Mouse (Mus musculus): Measurements from ENCODE around the gene 6430548M08Rik.
A peak's percentile ranks its signal among the peaks of the same experiment; 100 is the strongest.

6430548M08Rik gene

DNA sequence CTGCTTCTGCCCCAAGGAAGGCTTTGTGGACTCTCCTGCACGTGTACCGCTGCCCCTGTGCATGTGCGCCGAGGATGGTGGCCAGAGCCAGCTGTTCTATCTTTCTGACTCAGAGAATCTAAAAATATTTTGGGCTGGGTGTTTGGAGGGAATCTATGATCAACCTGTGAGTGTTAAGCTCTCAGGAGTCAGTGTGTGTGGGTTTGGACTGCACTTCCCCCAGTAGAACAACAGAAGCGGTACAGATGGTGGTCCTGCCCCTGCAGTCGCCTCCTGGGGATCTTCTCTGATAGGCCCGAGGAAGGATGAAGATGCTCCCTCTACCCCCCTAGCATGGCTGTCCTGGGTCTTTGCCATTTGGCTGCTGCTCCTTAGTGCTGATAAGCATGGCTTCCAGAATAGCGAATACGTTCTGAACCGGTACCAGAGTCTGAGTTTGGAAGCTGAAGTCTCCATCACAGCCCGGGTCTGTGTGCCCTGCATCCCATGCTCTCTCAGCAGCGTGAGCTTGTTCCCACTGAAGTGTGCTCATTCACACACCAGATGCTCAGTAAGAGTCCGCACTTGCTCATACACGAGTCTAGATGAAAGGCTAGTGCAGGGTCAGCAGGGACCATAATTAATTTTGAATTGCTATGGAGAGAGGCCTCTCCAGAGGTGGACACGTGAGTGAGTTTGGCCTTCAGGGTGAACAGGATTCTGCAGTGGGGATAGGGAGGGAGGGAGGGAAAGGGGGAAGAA lies 30.1 kb downstream of the 6430548M08Rik start:
- peak in 1 of 2 experiments; percentile 32 for DNase-seq (ENCODE audit: low spot score in 2 of 2)

DNA sequence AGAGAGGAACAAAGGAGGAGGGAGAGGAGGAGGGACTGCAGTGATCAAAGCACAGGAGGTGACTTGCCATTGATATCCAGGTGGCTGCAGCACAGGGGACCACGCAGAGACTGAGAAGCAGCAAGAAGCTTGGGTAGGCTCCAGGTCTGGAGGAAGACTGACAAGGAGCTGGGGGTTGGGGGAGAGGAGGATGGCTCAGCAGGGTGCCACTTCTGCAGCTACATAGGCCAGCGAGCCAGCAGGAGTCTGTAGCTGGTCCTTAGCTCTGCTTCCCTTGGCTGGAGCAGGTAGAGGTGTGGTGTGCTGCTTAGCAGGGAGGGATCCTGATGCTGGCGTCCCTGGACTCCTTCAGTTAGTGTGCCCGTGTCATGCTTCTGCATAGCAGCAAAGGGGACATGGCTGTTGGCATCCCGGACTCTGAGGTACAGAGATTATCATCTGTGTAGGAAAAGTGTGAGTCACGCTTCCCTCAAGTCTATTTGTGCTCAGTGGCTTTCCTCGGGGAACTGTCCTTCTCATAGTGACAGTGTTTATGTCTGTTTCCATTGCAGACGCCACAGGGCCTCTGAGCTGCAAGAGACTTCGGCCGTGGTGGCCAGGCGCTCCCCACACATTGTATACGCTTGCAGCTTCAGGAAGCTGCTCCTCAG lies 30.8 kb downstream of the 6430548M08Rik start:
- DNase-seq (ENCODE audit: low spot score in 2 of 2), result no peak

DNA sequence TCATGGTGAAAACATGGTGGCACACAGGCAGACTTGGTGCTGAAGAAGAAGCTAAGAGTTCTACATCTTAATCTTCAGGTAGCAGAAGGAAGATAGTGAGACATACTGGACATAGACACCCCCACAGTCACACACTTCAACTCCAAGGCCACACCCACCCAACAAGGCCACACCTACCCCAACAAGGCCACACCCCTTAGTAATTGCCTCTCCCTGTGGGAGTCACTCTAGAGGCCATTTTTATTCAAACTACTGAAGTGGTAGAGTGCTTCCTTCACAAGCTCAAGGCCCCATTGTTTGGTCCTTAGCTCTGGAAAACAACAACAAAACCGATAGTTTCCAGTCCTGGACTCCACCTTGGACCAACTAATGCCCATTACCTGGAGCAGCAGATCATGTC lies 32.1 kb downstream of the 6430548M08Rik start:
- no peak for DNase-seq (ENCODE audit: low spot score in 2 of 2)

DNA sequence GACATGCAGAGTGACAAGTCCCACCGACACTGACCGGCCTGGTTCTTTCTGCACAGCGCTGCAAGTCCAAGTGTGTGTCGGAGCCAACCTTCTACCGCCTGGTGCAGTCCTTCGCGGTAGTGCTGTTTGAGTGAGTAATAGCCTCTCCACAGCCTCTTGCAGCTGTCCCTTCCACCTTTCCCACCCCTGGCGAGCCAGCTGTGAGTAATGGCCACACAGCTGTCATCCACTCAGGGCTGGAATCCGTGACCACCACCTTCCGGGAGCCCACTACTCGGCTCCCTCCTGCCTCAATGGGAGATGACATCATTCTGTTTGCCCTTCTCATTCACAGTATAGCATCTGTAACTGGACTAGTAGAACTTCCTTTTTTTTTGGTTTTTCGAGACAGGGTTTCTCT lies 36.1 kb downstream of the 6430548M08Rik start:
- DNase-seq (ENCODE audit: low spot score in 2 of 2), result no peak

DNA sequence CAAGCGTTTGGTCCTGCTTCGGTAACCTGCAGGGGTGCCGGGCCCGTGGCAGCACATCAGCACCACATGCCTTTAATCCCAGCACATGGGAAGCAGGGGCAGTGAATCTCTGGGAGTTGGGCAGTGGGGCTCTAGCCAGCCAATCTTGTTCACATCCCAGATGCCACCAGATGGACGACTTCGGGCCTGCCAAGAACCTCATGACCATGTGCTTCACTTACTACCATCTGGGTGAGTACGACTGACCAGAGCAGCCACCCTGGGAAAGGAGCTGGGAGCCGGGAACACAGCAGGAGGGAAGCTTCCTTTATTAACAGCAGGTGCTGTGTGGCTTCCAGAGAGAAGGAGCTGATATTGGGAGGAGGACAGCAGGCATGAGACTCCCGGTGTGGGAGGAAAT lies 37.2 kb downstream of the 6430548M08Rik start:
- DNase-seq (ENCODE audit: low spot score in 2 of 2), result no peak

DNA sequence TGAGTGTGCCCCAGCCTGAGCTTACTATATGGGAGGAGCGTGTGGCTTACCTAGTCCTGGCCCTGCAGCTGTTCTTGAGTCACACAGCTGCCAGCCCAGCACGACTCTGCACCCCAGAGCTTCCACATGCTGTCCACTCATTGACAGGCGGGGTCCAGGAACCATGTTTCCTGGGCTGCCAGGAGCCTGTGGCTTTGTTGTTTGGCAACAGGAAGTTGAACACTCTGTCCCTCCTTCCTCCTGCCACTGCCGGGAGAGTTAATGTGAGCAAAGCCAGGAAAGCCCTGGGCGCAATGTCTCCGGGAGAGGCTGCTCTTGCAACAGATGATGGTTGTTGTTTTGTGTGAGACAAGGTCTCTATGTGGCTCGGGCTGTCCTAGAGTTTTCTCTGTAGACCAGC lies 38.7 kb downstream of the 6430548M08Rik start:
- DNase-seq (ENCODE audit: low spot score in 2 of 2), result no peak

DNA sequence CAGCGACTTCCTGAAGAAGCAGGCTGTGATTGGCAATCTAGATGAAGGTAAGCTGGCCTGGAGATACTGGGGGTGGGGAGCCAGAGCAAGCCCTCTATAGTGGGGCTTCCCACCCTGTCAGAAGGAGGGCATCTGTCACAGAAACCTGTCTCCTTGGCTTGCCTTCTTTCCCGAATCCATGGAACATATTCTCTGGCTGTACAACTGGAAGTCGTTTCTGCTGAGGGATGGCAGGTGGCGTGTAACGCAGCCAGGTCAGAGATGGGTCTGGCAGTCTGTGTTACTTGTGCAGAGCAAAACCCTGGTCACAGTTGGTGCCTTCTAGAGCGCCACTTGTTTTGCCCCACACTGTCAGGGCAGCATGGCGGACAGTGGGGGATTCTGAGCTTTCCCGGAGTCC lies 46.4 kb downstream of the 6430548M08Rik start:
- DNase-seq (ENCODE audit: low spot score in 2 of 2), result no peak

DNA sequence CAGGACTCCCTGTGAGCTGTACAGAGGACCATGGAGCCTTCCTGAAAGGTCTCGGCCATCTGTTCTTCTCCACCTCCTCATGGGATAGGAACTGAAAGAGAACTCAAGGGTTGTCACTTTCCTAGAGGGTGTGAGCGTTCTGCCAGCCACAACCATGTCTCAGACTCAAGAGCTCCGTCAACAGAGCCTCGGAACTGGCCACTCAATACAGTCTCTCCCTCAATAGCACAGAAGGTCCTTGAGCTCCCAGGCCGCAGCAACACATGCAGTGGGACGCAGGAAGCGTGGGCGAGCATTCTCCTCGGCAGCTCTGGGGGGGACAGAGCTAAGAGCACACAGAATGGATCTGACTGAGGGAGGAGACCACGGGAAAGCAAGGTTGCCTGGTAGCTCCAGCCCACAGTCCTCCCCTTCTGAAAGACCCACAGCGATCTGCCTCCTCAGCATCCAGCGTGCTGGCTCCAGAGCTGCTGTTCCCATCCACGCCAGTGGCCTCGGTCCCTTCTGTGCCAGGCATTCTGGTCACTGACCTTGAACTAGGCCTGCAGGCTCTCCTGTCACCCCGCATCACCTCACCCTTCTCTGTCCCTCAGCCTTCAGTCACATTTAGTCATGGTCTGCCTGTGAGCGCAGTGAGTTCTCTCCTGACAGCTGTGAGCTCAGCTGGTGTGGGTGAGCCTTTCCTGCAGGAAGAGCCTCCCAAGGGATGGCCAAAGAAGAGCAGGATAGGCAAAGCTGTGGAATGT lies 47.9 kb downstream of the 6430548M08Rik start:
- no peak for DNase-seq (ENCODE audit: low spot score in 2 of 2)

DNA sequence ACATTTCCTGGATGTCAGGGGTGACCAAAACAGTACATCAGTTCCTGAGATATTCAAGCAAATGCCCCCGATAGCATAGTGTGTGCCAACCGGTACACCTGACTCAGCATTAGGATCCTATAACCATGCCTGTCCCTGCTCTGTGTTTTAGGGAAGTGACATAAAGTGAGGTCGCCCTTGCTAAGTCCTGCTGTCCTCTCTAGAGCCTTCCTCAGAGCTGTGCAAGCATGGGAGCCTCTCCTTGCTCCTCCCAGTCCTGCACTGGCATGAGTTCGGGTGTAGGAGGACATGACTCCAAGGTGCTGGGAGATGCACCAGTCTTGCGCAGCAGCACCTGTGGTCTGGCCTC lies 48.4 kb downstream of the 6430548M08Rik start:
- no peak for DNase-seq (ENCODE audit: low spot score in 2 of 2)

DNA sequence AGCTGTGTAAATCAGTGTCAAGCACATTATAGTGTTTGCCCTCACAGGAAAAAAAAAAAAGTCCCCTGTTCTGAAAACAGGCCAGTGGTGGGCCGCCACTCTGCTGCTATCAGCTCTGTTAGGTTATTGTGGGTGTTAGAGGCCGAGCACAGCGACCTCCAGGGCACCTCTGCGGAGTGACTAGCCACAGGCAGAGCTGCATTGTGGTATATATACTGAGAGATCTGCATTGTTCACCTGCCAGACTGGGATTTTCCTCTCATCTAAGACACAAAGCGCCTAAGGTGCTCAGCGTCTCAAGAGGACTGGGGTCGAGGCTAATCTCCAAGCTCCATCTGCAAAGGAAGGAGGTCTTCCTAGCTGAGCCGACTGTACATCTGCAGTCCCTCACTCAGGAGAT lies 49.4 kb downstream of the 6430548M08Rik start:
- no peak for DNase-seq (ENCODE audit: low spot score in 2 of 2)

DNA sequence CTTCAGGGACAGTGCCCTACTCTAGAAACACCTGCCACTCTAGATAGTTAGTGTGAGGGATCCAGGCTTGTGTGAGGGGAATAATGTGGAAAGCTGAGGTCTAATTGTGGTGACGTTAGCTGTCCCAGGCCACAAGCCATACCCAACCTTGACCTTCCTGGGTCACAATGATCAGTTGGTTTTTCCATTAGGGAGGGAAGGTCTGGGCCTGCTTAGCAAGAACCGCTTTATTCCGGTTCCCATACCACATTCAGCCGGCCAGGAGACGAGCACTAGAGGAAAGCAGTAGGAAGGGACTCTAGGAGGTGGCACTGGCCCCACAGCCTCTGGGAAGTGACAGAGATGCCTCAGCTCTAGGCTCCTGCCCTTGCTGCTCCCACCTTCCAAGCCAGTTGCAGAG lies 50.1 kb downstream of the 6430548M08Rik start:
- DNase-seq (ENCODE audit: low spot score in 2 of 2), result no peak

DNA sequence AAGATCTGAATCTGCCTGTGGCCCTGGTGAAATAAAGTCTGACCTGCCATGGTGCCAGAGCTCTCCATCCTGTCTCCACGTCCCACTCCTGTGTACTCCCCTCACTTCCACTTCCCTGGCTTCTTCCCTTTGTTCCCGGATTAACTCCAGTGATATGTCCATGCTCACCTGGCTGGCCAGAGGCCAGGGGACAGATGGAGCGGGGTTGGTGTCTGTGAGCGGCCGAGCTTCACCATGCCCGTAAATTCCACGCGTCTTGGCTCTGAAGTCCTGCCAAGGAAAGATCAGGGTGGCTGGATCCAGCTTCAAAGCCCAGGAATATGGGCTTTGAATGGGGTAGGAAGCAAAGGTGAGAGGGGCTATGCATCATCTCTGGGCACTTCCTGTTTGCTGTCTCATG lies 53.2 kb downstream of the 6430548M08Rik start:
- DNase-seq (ENCODE audit: low spot score in 2 of 2), result no peak

DNA sequence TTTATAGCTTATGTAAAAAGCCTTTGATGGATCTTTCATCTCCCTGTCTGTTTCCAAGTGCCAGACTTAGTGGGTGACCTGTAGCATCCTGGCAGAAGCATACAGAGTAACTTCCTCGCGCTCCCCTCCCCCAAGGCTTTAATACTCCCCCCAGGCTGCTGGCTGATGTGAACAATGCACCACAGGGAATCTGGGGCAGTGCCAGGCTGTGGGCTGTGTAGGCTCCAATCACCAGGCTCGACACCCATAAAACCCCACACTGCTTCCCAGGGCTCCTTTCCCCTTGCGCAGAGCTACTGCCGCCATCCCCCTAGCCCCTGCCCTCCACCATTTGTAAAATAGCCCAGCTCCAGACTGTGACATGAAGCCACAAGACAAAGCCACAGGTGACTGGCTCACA lies 53.9 kb downstream of the 6430548M08Rik start:
- no peak for DNase-seq (ENCODE audit: low spot score in 2 of 2)

DNA sequence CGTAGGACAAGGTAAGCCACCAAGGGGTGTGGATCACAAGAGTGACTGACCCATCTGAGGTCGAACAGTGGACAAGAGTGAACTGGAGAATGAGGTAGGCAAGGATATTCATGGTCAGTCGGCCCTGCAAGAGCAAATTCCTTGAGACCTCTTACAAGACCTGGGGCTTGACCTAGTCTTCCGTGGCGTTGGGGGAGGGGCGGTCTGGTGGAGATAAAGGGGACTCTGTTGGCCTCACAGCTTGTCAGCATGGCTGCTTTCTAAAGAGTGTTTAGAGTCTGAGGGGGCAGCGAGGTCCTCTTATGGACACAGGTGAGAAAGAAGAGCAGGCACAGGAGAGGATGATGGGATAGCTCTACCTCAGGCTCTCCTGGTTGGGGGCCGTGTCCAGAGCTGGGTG lies 55.2 kb downstream of the 6430548M08Rik start:
- DNase-seq (ENCODE audit: low spot score in 2 of 2), result no peak

DNA sequence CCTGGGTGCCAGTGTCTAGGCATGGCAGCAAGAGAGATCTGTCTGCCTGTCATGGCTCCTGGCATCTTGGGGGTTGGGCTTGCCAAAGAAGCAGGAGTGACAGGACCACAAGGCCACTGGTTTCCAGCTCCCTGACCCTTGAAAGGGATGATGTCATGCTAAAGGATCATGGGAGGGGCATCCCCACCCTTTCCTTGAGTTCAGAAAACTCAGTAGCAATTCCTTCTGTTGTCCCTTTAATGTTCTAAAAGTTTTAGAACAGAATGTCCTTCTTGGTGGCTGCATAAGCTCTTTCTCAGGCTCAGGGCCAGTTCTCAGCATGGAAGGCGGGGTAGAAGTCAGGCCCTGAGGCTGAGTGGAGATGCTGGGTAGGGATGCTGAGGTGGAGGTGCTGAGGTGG lies 59.2 kb downstream of the 6430548M08Rik start:
- no peak for DNase-seq (ENCODE audit: low spot score in 2 of 2)

DNA sequence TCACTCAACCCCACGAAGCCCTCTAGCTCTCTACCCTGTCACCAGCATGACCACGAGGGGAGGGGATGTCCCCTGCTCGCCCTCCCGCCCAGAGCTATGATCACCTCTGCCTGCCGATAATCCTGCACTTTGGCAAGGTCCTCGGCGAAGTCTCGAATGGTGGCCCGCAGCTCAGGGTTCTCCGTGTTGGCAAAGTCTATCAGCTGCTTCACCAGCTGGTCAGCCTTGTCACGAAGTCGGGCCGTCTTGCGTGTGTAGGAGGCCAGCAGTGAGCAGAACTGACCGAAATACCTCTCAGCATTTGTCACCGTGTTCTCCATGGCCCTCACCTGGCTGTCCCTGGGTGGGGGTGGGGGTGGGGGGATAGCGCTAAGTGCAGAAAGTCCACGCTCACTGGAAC lies 60.7 kb downstream of the 6430548M08Rik start:
- no peak for DNase-seq (ENCODE audit: low spot score in 2 of 2)

DNA sequence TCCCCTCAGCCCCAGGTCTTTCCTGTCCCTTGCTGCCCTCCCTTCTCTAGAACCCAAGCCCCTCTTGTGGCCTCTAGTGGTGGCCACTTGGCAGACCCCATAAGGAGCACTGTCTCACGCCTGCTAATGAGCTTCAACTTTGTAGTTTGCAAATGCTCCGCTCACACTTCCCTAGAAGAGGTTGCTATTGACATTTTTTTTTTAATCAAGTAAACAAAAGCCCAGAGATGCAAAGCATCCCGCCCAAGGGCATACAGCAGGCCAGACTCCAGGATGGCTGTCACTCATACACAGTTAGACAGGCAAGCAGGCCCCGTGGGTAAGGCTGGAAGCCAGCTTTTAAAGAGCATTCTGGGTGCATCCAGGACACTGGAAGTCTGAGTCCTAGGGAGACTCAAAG lies 62.7 kb downstream of the 6430548M08Rik start:
- DNase-seq (ENCODE audit: low spot score in 2 of 2), result no peak

DNA sequence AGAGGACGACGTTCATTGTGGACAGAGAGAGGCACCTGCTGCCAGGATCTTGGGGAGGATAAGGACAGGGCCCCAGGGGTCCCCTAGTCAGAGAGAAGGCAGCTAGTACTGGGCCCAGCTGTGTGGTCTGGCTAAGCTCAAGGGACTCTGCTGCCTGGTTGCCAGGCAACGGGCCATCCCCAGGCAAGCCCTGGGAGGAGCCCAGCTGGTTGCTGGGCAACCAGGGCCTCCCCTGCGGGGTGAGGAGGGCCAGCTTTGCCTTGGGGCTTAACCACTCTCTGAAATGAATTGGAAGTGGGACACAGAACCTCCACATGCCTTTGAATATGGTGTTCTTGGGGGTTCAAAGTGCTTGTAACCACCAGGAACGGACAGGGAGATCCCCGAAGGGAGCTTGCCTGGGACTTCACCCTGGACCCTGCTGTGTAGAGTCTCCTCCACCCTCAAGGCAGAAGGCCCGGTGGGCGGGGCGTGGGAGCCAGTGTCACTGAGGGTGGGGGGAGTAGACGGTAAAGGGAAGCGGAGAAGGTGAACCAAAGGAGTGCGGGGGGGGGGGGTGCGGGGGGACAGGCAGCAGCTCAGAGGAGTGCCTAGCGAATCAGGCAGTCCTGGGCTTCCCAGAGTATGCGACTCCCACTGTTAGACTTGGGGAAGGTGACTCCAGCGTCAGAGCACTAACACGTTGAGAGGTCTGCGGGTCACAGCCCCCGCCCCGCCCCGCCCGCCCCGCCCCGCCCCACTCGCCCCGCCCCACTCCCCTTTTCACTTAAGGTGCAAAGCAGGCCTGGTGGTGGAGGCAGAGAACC lies 63.6 kb downstream of the 6430548M08Rik start, which contains the start of gene Fam92b:
Fam92b (minus strand) TSS at position 149 of the 806 bp plus-strand sequence.
- no peak for DNase-seq (ENCODE audit: low spot score in 2 of 2)

DNA sequence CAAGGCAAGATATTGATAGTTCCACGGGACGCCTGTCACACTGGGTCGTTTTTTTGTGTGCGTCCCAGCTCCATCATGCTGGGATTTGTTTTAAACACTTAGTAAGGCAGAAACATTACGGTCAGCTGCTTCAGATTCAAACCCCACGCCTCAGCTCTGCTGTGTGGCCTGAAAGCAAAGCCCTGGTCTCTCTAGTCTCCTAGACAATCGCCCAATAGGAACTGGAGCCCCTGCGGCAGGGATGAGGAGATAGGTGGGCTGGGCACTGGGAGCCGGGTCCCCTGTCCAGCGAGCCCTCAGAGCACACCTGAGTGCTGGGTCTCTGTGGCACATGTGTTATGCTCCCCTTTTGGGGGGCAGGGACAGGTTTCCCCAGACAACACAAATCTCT lies 64.2 kb downstream of the 6430548M08Rik start:
- DNase-seq (ENCODE audit: low spot score in 2 of 2), result no peak

DNA sequence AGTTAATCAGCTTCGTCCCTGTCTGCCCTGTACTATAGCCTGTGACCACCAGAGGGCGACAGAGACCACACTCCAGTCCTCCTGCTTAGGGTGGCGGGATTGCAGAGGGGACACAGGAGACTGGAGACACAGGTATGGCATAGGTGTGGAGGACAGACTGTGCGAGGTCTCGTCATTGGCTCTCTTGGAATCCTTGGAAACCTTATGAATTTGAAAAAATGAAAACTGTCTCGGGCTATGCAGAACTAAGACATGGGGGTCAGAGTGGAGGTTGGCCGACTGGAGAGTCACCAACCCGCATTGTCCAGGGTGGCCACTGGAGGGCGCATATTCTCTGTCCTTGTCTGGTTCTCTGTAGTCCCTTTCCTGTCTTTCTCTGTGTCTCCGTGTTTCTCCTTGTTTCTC lies 65.1 kb downstream of the 6430548M08Rik start:
- peak; percentile 83 to 91 for DNase-seq (ENCODE audit: low spot score in 2 of 2)

DNA sequence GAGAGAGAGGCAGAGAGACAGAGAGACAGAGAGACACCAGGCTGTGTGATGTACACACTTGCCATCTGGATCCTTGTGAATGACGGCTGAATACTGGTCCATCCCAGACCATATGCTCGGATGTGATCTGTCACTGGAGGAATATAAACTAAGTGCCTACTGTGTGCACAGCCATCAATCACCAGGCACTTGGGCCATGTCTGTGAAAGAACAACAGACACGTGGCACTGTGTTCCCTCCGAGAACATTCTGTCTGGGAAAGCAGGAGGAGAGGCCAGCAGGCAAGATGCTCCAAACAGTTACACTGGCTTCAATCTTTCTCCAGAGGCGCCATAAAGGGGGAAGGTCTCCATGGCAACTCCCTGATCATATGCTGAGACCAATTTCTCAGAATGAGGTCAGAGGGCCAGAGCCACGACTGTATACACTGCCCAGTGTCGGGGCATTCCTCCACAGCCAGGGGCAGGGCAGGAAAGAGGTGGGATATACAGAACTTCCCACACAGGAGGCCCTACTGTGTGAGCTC lies 66.6 kb downstream of the 6430548M08Rik start:
- DNase-seq (ENCODE audit: low spot score in 2 of 2), result no peak

DNA sequence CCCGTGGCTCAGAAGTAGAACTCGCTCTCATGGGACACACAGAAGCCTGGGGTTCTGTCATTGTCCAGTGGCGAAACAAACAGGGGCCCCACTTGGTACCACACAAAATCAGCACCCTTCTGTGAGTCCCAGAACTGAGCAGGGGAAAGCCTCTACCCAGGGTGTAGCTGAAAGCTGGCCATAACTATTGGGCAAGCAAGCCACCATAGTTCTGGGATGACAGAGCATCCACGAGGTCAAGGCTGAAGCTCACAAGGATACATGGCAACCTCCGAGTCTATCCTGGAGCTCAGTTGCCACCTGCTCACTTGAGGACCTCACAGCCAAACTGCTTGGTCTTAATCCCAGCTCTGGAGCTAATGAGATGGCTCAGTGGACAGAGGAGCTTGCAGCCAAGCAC lies 67.3 kb downstream of the 6430548M08Rik start:
- no peak for DNase-seq (ENCODE audit: low spot score in 2 of 2)
